Mouse (Mus musculus) ES-E14 (cell line): ENCODE measurements at regions not wholly inside any gene's neighbourhood (a gene's known extent, or its start where the extent isn't known, plus 50 kb on each side); places are given as distances from the start of the nearest gene placed in this dataset.

Source experiments
- HCFC1 ChIP-seq: IDR thresholded peaks from 2 replicates; pipeline ENCODE4 v1.6.1; 2012; ENCODE audit warnings: low read length, inconsistent platforms, borderline replicate concordance; ENCODE audit not compliant: insufficient read depth
- MAFK ChIP-seq: IDR thresholded peaks from 2 replicates; pipeline ENCODE4 v1.6.1; 2014; ENCODE audit warnings: mild to moderate bottlenecking, low read depth, low read length, inconsistent platforms; ENCODE audit not compliant: insufficient read depth
- ZNF384 ChIP-seq: IDR thresholded peaks from 2 replicates; pipeline ENCODE4 v1.6.1; 2012; ENCODE audit warnings: low read depth, low read length, inconsistent platforms

DNA sequence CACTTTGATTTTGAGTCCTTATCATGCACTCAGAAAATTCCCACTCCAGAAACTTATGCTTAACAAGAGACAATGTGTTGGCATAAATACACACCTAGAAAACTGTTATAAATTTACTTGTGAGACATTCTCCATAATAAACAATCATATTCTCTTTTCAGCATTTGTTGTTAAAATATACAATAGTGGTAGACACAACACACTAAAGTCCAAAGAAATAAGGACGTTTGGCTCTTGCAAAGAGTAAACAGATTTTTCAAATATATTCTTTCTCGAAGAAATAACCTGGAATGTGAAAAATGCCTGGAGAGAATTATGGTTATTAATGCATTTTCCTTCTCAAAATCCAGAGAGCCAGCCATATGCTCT is 91.8 kb upstream of the Ddit4l start:
- no peak for TF ChIP-seq MAFK
- TF ChIP-seq ZNF384: no peak
- no peak for TF ChIP-seq HCFC1
